Mouse (Mus musculus): Measurements from ENCODE around the gene Ppp2r2c. TPM values are rescaled to one million over a fixed set of nuclear protein-coding genes. Genes with fewer than 3 reads are reported as not detected.

Ppp2r2c gene
- total and polyA plus RNA-seq, 3 experiments: 0.06 to 0.96 (median 0.78) TPM

GRCm38 (mm10) chr5:36894070-36894469 lies 25.8 kb downstream of the Ppp2r2c start:
- 64% methylated on average over 10 of the region's 10 CpGs for WGBS
- no peak for DNase-seq
- intact Hi-C loops (cut with DNase I): no loop called here
- H3K36me3 ChIP-seq (ENCODE audit: control insufficient read depth, insufficient read depth, low read length): no peaks in the 10 kb centered on the region
- H3K27me3 ChIP-seq (ENCODE audit: control insufficient read depth, insufficient read depth, low read length): no peaks in the 10 kb centered on the region
- H3K4me1 ChIP-seq (ENCODE audit: control insufficient read depth, insufficient read depth, low read length): no peaks in the 10 kb centered on the region
- H3K79me2 ChIP-seq (replicated peaks; ENCODE audit: control insufficient read depth, insufficient read depth, low read length): no peaks in the 10 kb centered on the region
- H3K4me3 ChIP-seq: no peak overlapping the region
- H3K27ac ChIP-seq: no peak overlapping the region
- H3K9ac ChIP-seq (ENCODE audit: low read depth, low read length): no peak overlapping the region
- TF ChIP-seq EP300 (IDR thresholded peaks at IDR 0.05; ENCODE audit: insufficient read depth, low read depth, low read length) (no peak), CTCF (IDR thresholded peaks at IDR 0.05) (no peak), POLR2A (IDR thresholded peaks at IDR 0.05; ENCODE audit: insufficient read depth, low read depth, low read length) (no peak)

GRCm38 (mm10) chr5:36894604-36895368 lies 26.5 kb downstream of the Ppp2r2c start:
- 66% methylated on average over 6 of the region's 6 CpGs for WGBS
- H3K4me1 ChIP-seq (ENCODE audit: control insufficient read depth, insufficient read depth, low read length): no peaks in the 10 kb centered on the region

GRCm38 (mm10) chr5:36895621-36896573 lies 27.6 kb downstream of the Ppp2r2c start:
- Histone ChIP-seq H3K36me3 (ENCODE audit: control insufficient read depth, insufficient read depth, low read length) (no peaks in the 10 kb centered on the region), H3K9ac (ENCODE audit: low read depth, low read length) (no peak overlapping the region), H3K79me2 (replicated peaks; ENCODE audit: control insufficient read depth, insufficient read depth, low read length) (no peaks in the 10 kb centered on the region), H3K4me3 (no peak overlapping the region), H3K27ac (no peak overlapping the region), H3K27me3 (ENCODE audit: control insufficient read depth, insufficient read depth, low read length) (no peaks in the 10 kb centered on the region), H3K4me1 (ENCODE audit: control insufficient read depth, insufficient read depth, low read length) (peaks cover 4% of the 10 kb centered on the region; the same call in 1 of the 2 replicates)
- TF ChIP-seq CTCF (IDR thresholded peaks at IDR 0.05): no peak
- TF ChIP-seq EP300 (IDR thresholded peaks at IDR 0.05; ENCODE audit: insufficient read depth, low read depth, low read length): no peak
- TF ChIP-seq POLR2A (IDR thresholded peaks at IDR 0.05; ENCODE audit: insufficient read depth, low read depth, low read length): no peak
- intact Hi-C loops (cut with DNase I): no loop called here
- WGBS: 52% methylated on average over 10 of the region's 10 CpGs
- no peak for DNase-seq

More at GRCm38 (mm10) chr5:36894604-36895368, 26.5 kb downstream of the Ppp2r2c start:
- intact Hi-C loops (cut with DNase I): no loop called here
- H3K9ac ChIP-seq (ENCODE audit: low read depth, low read length): no peak overlapping the region
- H3K79me2 ChIP-seq (replicated peaks; ENCODE audit: control insufficient read depth, insufficient read depth, low read length): no peaks in the 10 kb centered on the region
- no peak overlapping the region for H3K4me3 ChIP-seq
- no peaks in the 10 kb centered on the region for H3K27me3 ChIP-seq (ENCODE audit: control insufficient read depth, insufficient read depth, low read length)
- no peak for DNase-seq
- TF ChIP-seq EP300 (IDR thresholded peaks at IDR 0.05; ENCODE audit: insufficient read depth, low read depth, low read length) (no peak), CTCF (IDR thresholded peaks at IDR 0.05) (no peak), POLR2A (IDR thresholded peaks at IDR 0.05; ENCODE audit: insufficient read depth, low read depth, low read length) (no peak)
- no peaks in the 10 kb centered on the region for H3K36me3 ChIP-seq (ENCODE audit: control insufficient read depth, insufficient read depth, low read length)
- no peak overlapping the region for H3K27ac ChIP-seq

GRCm38 (mm10) chr5:36897999-36898398 lies 29.7 kb downstream of the Ppp2r2c start:
- Histone ChIP-seq H3K36me3 (ENCODE audit: control insufficient read depth, insufficient read depth, low read length) (no peaks in the 10 kb centered on the region), H3K4me1 (ENCODE audit: control insufficient read depth, insufficient read depth, low read length) (peaks cover 4% of the 10 kb centered on the region; the same call in 1 of the 2 replicates), H3K79me2 (replicated peaks; ENCODE audit: control insufficient read depth, insufficient read depth, low read length) (no peaks in the 10 kb centered on the region), H3K27me3 (ENCODE audit: control insufficient read depth, insufficient read depth, low read length) (no peaks in the 10 kb centered on the region), H3K27ac (no peak overlapping the region), H3K9ac (ENCODE audit: low read depth, low read length) (no peak overlapping the region), H3K4me3 (no peak overlapping the region)
- DNase-seq: no peak
- WGBS: 84% methylated on average over 8 of the region's 8 CpGs
- intact Hi-C loops (cut with DNase I): no loop called here
- TF ChIP-seq CTCF (IDR thresholded peaks at IDR 0.05) (no peak), EP300 (IDR thresholded peaks at IDR 0.05; ENCODE audit: insufficient read depth, low read depth, low read length) (no peak), POLR2A (IDR thresholded peaks at IDR 0.05; ENCODE audit: insufficient read depth, low read depth, low read length) (no peak)

GRCm38 (mm10) chr5:36898415-36899109 lies 30.2 kb downstream of the Ppp2r2c start:
- TF ChIP-seq POLR2A (IDR thresholded peaks at IDR 0.05; ENCODE audit: insufficient read depth, low read depth, low read length): no peak
- TF ChIP-seq CTCF (IDR thresholded peaks at IDR 0.05): no peak
- no peak for TF ChIP-seq EP300 (IDR thresholded peaks at IDR 0.05; ENCODE audit: insufficient read depth, low read depth, low read length)
- Histone ChIP-seq H3K36me3 (ENCODE audit: control insufficient read depth, insufficient read depth, low read length) (no peaks in the 10 kb centered on the region), H3K9ac (ENCODE audit: low read depth, low read length) (no peak overlapping the region), H3K27ac (no peak overlapping the region), H3K27me3 (ENCODE audit: control insufficient read depth, insufficient read depth, low read length) (no peaks in the 10 kb centered on the region), H3K4me1 (ENCODE audit: control insufficient read depth, insufficient read depth, low read length) (peaks cover 4% of the 10 kb centered on the region; the same call in 1 of the 2 replicates), H3K4me3 (no peak overlapping the region), H3K79me2 (replicated peaks; ENCODE audit: control insufficient read depth, insufficient read depth, low read length) (no peaks in the 10 kb centered on the region)
- DNase-seq: no peak
- intact Hi-C loops (cut with DNase I): no loop called here
- 73% methylated on average over 11 of the region's 11 CpGs for WGBS
